Mouse (Mus musculus): ENCODE measurements around the gene Ddx4.
"Not testable (repeated sequence)": the region's sequence is repeated elsewhere in the genome, so short reads cannot be mapped to it uniquely, and the experiment has no call there.

Gene Ddx4

GRCm38 (mm10) chr13:112635174-112635837 is 17.0 kb downstream of the Ddx4 start:
- DNase-seq: no peak

DNA sequence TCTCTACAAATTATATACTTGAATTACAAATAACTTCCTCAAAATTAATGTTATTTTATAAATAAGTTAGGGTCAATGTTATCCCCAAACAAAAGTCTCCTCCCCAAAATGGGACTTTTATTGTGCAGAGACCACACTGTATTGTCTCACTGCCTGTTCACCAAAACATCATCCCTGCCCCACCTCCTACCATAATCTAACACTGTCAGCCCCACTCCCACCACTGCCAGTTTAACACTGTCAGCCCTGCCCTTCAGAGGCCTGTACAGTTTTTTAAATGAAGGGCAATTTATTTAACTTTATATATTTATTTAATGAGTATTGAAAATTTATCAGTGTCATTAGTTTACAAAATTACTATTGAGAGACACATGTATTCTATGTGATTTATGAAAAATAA is 26.7 kb downstream of the Ddx4 start:
- DNase-seq: no peak

DNA sequence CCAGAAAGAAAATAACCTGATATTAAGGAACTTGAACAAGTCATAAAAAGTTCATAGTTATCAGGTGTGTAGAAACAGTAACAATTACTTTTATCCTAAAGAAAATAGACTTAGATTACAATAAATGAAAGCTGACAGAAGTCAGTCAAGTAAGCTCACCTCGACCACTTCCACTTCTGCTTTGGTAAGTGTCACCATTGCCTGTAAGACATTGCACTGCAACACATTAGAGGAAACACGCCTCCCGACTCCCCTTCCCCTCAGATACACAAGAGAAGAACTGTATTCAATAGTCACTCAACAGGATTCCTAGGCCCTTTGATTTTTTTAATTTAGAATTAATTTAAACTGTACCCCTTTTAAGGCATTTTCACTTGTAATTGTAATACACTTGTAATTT is 27.7 kb downstream of the Ddx4 start:
- no peak for DNase-seq

GRCm38 (mm10) chr13:112623656-112624055 is 28.6 kb downstream of the Ddx4 start:
- no peak for DNase-seq

DNA sequence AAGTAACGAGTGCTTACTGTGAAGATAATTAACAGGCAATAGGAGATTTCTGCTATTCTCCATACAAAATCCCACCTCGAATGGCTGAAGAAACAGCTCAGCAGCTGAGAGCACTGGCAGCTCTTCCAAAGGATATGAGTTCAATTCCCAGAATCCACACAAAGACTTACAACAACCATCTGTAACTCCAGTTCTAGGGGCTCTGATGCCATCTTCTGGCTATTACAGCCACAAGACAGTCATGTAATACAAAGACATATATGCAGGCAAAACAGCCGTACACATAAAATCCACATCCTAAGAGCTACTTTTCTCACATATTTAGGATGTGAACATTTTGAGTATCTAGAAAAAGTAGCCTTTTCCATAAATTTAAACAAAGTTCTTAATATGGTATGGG is 30.7 kb downstream of the Ddx4 start:
- no peak for DNase-seq

DNA sequence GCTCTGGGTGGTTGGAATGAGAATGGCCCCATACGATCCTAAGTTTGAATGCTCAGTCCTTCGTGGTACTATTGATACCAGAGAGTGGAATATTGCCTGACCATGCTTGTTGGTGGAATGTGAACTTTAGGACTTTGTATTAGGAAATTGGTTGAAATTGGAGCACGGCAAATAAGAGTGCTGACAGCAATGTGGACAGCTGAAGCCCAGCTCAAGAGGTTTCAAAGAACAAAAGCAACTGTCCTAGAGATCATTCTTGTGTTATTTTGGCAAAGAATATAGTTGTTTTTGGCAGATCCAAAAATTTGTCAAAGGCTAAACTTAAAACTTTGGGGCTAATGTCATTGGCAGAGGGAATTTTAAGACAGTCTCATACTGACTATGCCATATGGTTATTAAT is 43.7 kb downstream of the Ddx4 start:
- DNase-seq: no peak

- no peak for DNase-seq
Measured at GRCm38 (mm10) chr13:112604411-112604810, 47.9 kb downstream of the Ddx4 start.

- no peak for DNase-seq
Measured at GRCm38 (mm10) chr13:112603839-112604238, 48.4 kb downstream of the Ddx4 start.

DNA sequence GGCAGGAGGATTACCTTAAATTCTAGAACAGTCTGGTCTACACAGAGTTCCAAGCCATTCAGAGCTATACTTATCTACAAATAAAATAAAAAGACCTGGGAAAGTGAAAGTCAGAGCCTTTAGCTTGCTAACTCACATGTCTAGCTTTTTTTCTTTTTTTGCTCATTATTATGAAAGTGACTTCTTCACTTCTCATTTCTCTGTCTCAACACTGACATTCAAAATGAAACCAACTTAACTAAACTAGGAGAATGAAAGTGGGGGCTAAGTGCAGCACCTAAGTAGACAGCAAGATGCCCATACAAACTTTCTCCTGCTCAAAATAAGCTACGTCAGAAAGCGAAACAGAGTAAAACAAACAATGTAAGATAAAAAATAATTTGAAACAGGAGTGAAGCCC is 49.7 kb downstream of the Ddx4 start:
- DNase-seq: no peak

- DNase-seq: not testable (repeated sequence)
Measured at GRCm38 (mm10) chr13:112594260-112594659, 58.0 kb downstream of the Ddx4 start, which contains the start of gene Il31ra. TSS of gene Il31ra (minus strand) at chr13:112594360.

DNA sequence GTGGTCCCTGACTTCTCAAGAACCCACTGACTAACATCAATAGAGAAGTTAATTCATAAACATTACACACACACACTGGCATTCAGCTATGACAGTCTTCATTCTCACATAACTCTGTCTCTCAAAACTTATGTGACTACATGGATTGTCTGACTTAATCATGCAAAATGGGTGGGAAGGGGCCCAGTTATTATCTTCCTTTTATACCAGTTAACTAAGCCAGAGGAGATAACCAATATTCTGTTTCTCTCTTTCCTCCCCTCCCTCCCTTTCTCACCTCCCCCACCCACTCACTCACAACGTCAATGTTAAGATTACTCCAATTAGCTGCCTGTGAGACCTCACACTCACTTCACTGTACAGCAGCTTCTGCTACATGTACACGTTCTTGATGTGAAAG is 62.0 kb downstream of the Ddx4 start:
- DNase-seq: no peak

DNA sequence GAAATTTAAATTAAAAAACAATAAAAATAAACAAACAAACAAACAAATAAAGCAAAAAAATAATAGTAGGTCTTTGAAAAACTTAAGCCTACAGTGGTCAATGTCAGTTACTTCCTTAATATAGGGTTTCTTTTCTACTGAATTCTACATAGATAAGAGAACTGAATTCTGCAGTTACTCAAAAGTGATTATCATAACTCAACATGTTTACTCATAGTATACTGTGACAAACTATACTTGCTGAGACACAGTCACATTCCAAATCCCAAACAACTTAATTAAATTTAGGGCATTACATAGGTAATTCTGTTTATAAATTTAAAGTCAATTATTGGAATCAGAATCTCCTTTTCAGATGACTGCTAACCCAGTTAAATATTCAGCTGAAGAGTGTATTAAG is 62.6 kb downstream of the Ddx4 start:
- DNase-seq: no peak

DNA sequence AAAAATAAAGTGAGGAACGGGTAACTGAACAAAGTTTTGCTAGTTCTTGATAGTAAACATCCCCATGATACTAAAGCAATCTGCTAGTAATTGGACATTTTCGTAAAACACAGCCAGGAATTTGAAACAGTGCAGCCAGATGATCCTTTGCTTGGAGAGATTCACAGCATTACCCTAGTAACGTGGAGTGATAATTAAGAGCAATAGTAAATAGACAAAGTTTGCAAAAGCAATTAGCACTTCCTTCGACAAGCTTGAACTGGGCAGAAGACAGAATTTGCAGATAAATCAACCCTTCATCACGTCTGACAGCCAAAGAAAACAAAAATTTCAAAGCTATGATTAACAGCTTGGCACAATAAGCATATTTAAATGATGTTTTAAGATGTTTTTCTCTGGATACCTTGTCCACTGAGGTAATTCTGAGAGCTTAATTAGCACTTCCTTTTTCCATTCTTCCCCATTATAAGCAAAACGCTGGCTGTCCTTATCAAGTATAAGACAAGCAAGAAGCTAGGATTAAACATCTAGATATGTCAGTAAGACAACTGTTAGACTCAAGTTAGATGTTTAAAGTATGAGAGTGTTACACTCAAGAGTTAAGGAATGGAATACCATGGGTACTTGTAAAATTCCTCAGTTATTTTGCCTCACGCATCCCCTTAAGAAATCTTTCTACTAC is 67.6 kb downstream of the Ddx4 start:
- DNase-seq: no peak

- DNase-seq: no peak
Measured at GRCm38 (mm10) chr13:112582291-112582690, 70.0 kb downstream of the Ddx4 start.

GRCm38 (mm10) chr13:112581796-112582195 is 70.5 kb downstream of the Ddx4 start:
- DNase-seq: no peak

- no peak for DNase-seq
Measured at GRCm38 (mm10) chr13:112580590-112581320, 71.5 kb downstream of the Ddx4 start.

DNA sequence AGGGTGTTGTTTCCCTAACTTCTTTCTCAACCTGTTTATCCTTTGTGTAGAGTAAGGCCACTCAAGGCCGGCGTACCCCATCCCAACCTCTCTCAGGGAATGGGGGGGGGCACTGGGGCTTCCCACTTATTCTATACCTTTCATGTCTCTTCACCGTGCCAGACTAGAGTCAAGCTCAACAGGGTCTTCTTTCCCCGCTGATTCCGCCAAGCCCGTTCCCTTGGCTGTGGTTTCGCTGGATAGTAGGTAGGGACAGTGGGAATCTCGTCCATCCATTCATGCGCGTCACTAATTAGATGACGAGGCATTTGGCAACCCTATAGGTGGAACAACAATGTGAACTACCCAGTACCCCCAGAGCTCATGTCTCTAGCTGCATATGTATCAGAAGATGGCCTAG is 74.2 kb downstream of the Ddx4 start:
- DNase-seq: peak; percentile 100

DNA sequence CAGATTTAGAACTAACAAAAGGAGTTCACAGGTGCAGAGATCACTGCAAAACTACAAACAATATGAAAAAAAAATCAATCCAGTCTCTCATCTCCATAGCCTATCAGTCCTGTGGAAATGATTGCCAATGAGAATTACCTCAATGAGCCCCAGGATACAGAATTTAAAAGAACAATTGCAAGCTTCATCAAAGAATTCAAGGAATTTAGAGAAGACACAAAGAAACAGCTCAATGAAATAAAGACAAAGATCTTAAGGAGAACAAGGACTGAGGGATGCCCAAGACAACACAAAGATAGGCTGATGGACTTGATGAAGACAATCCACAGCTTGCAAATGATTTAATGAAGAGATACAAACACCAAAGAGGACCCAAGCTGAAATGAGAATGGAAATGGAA is 78.5 kb downstream of the Ddx4 start:
- no peak for DNase-seq

DNA sequence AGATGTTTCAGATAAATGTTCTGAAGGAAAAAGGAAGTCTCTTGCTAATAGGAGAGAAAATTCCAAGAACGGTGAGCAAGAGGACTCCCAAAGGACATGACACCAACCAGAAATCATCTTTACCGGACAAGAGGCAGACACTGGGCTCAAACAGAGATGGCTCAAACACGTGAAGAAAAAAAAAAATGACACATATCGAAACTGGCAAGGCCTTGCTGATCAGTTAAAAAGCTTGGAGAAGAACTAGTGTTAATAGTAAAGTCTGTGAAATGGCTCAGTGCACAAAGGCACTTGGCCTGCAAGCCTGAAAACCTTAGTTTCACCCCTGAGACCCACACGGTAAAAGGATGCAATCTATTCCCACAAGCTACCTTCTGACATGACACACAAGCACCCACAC is 81.5 kb downstream of the Ddx4 start:
- no peak for DNase-seq

DNA sequence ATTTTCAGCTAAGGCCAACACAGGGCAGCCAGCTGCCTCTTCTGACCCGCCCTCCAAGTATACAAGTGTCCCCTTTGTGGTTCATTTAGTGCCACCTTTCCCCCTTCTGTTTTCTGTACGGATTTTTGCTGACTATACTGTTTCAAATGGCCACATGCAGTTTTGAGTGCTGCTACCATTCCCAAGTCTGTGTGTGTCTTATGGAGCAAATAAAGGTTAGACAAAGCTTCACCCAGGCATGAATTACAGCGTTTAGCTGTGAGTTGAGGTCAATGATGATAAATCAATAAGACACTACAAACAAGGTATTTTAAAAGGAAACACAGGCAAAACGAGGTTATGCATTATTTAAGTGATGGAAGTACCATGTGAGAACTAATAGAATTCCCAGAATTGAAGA is 82.7 kb downstream of the Ddx4 start:
- DNase-seq: no peak

DNA sequence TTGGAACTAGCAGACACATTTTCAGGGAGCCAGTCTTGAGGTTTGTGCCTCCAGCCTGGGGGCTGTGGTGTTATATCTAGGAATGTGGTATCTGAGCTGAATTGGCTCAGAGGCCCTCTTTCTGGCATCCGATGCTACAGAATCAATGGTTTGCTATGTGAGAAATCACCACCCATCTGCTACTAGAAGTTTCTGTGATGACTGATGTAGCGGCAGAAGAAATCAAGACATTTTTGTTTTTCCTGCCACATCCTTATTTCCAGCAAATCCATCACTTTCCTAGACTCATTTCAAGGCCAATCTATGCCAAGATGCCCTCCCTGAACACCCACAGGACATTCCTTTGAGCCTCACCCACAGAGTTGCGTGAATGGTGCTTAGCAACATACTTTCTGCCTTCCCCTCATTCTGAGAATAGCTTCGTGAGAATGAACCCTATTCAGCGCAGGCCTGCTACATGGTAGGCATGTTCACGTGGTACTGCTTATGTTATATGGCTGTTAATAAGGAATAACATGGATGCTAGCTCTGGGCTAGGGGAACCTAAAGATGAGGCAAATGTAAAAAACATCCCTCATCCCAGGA is 91.6 kb downstream of the Ddx4 start:
- DNase-seq: no peak

GRCm38 (mm10) chr13:112556501-112556900 is 95.8 kb downstream of the Ddx4 start:
- DNase-seq: no peak

- DNase-seq: no peak
Measured at GRCm38 (mm10) chr13:112553304-112553703, 99.0 kb downstream of the Ddx4 start.

All from thymus, postnatal 25 days (tissue).